Mouse (Mus musculus): ENCODE results near the gene Gsk3b.

GRCm38 (mm10) chr16:38282559-38283160 is 193.9 kb downstream of the Gsk3b start:
- TF ChIP-seq POLR2A (IDR thresholded peaks at IDR 0.05; ENCODE audit: extremely low read depth, insufficient read depth, low read length): no peak
- no peak for TF ChIP-seq CTCF (IDR thresholded peaks at IDR 0.05; ENCODE audit: low read depth, low read length)

Measured in liver, adult 2 months (tissue).